Mouse (Mus musculus) ES-Bruce4 (cell line): Measurements from ENCODE around the gene Piga. TPM values are rescaled to one million over a fixed set of nuclear protein-coding genes. Genes with fewer than 3 reads are reported as not detected.

Source experiments
- H3K27ac ChIP-seq: 2 replicates; pipeline ENCODE4 v1.5.1; 2012; ENCODE audit warnings: low read length, inconsistent platforms; ENCODE audit not compliant: insufficient read depth
- H3K27me3 ChIP-seq: 2 replicates; pipeline ENCODE4 v1.6.1; 2012; ENCODE audit warnings: mild to moderate bottlenecking, low read length, inconsistent platforms; ENCODE audit not compliant: control insufficient read depth, poor library complexity, insufficient read depth, severe bottlenecking
- H3K36me3 ChIP-seq: 2 replicates; pipeline ENCODE4 v1.6.1; 2012; ENCODE audit warnings: inconsistent platforms, mild to moderate bottlenecking, low read length, moderate library complexity; ENCODE audit not compliant: control insufficient read depth, poor library complexity, insufficient read depth, severe bottlenecking
- H3K4me1 ChIP-seq: one replicate; pipeline ENCODE4 v1.8.1; 2011; ENCODE audit warnings: low read length; ENCODE audit not compliant: control insufficient read depth, insufficient read depth
- H3K4me3 ChIP-seq: 2 replicates; pipeline ENCODE4 v1.5.1; 2011; ENCODE audit warnings: low read depth, mild to moderate bottlenecking, low read length
- H3K9ac ChIP-seq: 2 replicates; pipeline ENCODE4 v1.6.1; 2012; ENCODE audit warnings: low read depth, mild to moderate bottlenecking, inconsistent platforms; ENCODE audit not compliant: poor library complexity, severe bottlenecking
- H3K9me3 ChIP-seq: replicated peaks from 2 replicates; pipeline ENCODE4 v1.6.1; 2012; ENCODE audit warnings: mild to moderate bottlenecking, low read length, inconsistent platforms; ENCODE audit not compliant: control insufficient read depth, poor library complexity, insufficient read depth, severe bottlenecking
- CTCF ChIP-seq: IDR thresholded peaks from one replicate; pipeline ENCODE4 v1.8.1; 2011; ENCODE audit warnings: low read depth, low read length
- EP300 ChIP-seq: IDR thresholded peaks from 2 replicates; pipeline ENCODE4 v1.6.1; 2011; ENCODE audit warnings: low read depth, low read length; ENCODE audit not compliant: insufficient read depth
- POLR2A ChIP-seq: IDR thresholded peaks from one replicate; pipeline ENCODE4 v1.8.1; 2011; ENCODE audit warnings: low read length; ENCODE audit not compliant: insufficient read depth
- polyA plus RNA-seq: library from polyadenylated mRNA; stranded (reverse); fragments of >200 nt; gene quantifications from 2 replicates; pipeline ENCODE4 v1.2.4, GENCODE M21; 2011; ENCODE audit warnings: low read depth; ENCODE audit not compliant: missing spikeins, insufficient read depth, insufficient read length

The Piga gene
- polyA plus RNA-seq, 1 experiment, result 25.9 TPM

DNA sequence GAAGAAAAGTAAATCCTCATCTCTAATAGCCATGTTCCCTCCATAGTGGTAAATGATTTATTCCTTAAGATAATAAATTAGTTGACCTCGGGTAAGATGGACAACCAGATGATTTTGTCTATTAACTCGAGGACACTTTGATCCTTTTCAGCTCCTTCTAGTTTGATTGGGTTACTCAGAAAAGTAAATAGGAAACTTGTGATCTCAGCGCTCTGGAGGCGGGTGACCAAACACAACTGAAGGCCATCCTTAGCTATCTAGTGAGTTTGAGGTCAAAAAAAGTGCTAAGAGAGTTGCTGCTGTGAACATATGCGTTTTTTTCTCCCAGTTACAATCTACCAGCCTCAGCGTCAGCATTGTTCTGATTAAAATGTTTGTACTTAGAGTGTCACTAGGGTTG, 11.0 kb downstream of the Piga start:
- Histone ChIP-seq H3K27ac (no peak overlapping the region), H3K36me3 (peaks cover 2% of the 10 kb centered on the region; the same call in 1 of the 2 replicates), H3K9ac (no peak overlapping the region), H3K4me3 (no peak overlapping the region), H3K4me1 (no peaks in the 10 kb centered on the region), H3K9me3 (no peaks in the 10 kb centered on the region), H3K27me3 (no peaks in the 10 kb centered on the region)
- TF ChIP-seq EP300 (no peak), POLR2A (no peak), CTCF (no peak)

DNA sequence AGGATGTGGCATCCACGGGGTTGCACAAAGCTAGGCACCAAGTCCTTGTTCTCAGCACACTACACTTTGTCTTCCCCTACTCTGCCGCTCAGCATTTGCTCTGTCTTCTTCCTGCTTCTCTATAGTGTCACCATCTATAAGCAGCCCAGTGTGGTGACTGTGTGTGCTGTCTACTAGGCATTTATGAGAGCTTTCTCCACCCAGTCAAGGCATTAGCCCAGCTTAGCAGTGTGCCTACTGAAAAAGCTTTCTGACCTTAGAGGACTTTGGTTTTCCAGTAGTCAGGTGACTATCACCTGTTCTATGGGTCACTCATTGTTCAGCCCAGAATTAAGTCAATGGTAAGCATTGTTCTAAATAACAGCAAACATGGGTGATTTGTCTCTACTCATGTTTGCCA, 11.5 kb downstream of the Piga start:
- Histone ChIP-seq H3K27me3 (no peaks in the 10 kb centered on the region), H3K9me3 (no peaks in the 10 kb centered on the region), H3K27ac (no peak overlapping the region), H3K4me1 (no peaks in the 10 kb centered on the region), H3K4me3 (no peak overlapping the region), H3K9ac (no peak overlapping the region), H3K36me3 (peaks cover 2% of the 10 kb centered on the region; the same call in 1 of the 2 replicates)
- TF ChIP-seq EP300 (no peak), CTCF (no peak), POLR2A (no peak)

DNA sequence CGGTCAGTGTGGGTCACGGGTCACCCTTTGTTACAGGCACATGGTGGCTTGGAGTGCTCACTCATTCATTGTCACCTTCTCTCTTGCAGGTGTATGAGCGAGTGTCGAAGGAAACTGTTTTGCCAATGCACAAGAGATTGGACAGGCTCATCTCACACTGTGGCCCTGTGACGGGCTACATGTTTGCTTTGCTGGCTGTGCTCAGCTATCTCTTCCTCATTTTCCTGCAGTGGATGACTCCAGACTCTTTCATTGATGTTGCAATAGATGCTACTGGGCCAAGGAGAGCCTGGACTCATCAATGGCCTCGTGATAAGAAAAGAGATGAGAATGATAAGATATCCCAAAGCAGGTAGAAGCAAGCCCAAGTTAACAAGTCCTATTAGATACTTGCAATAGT, 12.0 kb downstream of the Piga start:
- no peak overlapping the region for H3K4me3 ChIP-seq
- H3K36me3 ChIP-seq, result peaks cover 2% of the 10 kb centered on the region; the same call in 1 of the 2 replicates
- H3K27me3 ChIP-seq, result no peaks in the 10 kb centered on the region
- H3K4me1 ChIP-seq, result no peaks in the 10 kb centered on the region
- H3K9me3 ChIP-seq, result no peaks in the 10 kb centered on the region
- TF ChIP-seq EP300 (no peak), CTCF (no peak), POLR2A (no peak)
- no peak overlapping the region for H3K27ac ChIP-seq
- H3K9ac ChIP-seq, result no peak overlapping the region

DNA sequence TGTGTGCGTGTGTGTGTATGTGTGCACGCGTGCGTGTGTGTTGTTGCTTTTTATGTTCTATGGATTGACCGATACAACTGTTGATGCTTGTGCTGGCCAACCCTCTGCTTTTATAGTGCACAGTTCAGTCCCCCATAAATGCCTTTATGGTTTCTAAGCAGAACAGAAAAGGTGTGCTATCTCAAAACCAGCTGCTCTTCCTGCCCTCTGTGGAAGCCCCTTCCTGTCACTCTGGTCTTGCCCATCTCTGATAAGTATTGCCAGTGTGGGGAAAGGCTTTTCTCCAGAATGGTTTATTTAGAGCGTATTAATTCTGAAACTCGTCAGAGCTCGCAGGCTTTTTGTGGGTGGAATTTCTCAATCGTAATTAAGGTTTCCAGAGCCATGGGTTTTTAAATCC, 13.1 kb downstream of the Piga start:
- peaks cover 2% of the 10 kb centered on the region; the same call in 1 of the 2 replicates for H3K36me3 ChIP-seq
- no peak for TF ChIP-seq POLR2A
- no peak for TF ChIP-seq CTCF
- TF ChIP-seq EP300, result no peak

DNA sequence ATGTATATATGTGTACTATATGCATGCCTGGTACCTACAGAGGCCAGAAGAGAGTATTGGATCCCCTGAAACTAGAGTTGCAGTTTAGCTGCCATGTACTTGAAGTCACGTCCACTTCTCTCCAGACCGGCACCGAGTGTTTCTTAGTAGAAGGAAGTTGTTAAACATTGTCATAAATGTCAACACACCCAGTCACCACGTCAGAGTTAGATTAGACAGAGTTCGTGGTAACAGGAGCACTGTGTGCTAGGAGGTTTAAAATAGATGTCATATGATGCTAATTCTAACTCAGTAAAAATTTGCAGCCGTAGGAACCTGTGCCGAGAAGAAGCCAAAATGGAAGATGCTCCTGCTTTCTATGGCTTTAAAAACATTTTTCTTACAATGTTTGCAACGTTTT, 17.1 kb downstream of the Piga start, which contains the start of gene Asb11:
Gene Asb11 (plus strand): TSS at position 286 of the 400 bp plus-strand sequence.
- H3K9ac ChIP-seq, result no peak within 1 kb of the TSS
- no peaks in the 10 kb centered on the region for H3K9me3 ChIP-seq
- no peaks in the 10 kb centered on the region for H3K4me1 ChIP-seq
- H3K27ac ChIP-seq, result no peak within 1 kb of the TSS
- H3K4me3 ChIP-seq, result no peak within 1 kb of the TSS
- no peaks in the 10 kb centered on the region for H3K27me3 ChIP-seq
- 0 out of 2 replicates have a peak, but pooled peaks cover 2% of the 10 kb centered on the region for H3K36me3 ChIP-seq
- TF ChIP-seq CTCF (no peak), POLR2A (no peak), EP300 (no peak)

More for the DNA sequence above, 13.1 kb downstream of the Piga start:
- Histone ChIP-seq H3K4me1 (no peaks in the 10 kb centered on the region), H3K27me3 (no peaks in the 10 kb centered on the region), H3K27ac (no peak overlapping the region), H3K4me3 (no peak overlapping the region), H3K9me3 (no peaks in the 10 kb centered on the region), H3K9ac (no peak overlapping the region)

DNA sequence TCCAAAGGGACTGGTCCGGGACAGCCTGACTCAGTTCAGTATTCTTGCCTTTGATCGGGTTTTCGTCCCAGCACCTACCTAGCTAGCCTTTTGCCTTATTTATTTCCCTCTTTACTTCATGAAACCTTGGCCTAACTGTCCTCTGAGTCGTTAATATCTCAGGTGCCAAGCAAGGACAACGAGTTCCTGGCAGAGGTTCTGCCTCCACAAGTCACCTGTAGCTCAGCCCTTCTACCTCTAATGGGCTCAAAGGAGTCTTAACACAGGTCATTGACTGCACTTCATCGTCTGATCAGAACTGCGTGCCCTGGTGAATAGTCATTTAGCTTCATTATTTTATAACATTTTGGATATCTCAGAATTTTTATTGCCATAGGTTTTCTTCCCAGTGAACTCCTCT, 19.9 kb downstream of the Piga start:
- TF ChIP-seq EP300, result no peak
- TF ChIP-seq POLR2A, result no peak
- no peak for TF ChIP-seq CTCF
- Histone ChIP-seq H3K36me3 (no peaks in the 10 kb centered on the region), H3K4me3 (no peak overlapping the region), H3K9me3 (no peaks in the 10 kb centered on the region), H3K27ac (no peak overlapping the region), H3K4me1 (no peaks in the 10 kb centered on the region), H3K27me3 (no peaks in the 10 kb centered on the region), H3K9ac (no peak overlapping the region)
